Mouse (Mus musculus): ENCODE measurements around the gene Psmb5. TPM values are rescaled to one million over a fixed set of nuclear protein-coding genes. Genes with fewer than 3 reads are reported as not detected.
A peak's percentile ranks its signal among the peaks of the same experiment; 100 is the strongest.

Gene Psmb5
- polyA plus RNA-seq (2012; rRNA removed): 257 and 335 TPM in 2 replicates

DNA sequence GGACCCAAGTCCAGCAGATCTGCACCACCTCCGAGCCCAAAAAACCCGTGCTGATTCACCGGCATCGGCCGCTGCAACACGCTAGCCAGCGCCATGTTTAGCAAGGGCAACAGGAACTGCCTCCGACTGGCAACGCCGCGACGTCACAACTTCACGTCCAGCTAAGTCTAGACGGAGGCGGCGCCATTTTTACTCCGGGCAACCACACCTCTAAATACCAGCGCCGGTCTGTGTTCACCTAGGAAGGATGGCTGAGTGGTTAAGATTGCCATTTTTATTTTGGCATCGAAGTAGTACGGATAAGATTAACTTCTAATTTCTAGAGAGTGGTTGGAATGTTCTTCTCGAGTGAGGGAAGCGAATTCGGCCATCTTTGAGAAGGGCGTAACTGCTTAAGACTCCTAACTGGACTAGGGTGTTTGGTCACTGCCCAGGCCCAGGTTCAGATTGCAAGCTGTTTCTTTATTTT lies at the start of gene Psmb5:
TSS of gene Psmb5 (minus strand) at position 126 of the 469 bp plus-strand sequence.
- peak; percentile 97 for DNase-seq (ENCODE audit: low read depth)
- TF ChIP-seq POLR2A (IDR thresholded peaks at IDR 0.05; ENCODE audit: borderline replicate concordance, extremely low read depth, insufficient read depth, insufficient read length, poor library complexity, severe bottlenecking): no peak
- TF ChIP-seq CTCF (IDR thresholded peaks at IDR 0.05; ENCODE audit: borderline replicate concordance, extremely low read depth, insufficient read depth, insufficient read length): no peak

DNA sequence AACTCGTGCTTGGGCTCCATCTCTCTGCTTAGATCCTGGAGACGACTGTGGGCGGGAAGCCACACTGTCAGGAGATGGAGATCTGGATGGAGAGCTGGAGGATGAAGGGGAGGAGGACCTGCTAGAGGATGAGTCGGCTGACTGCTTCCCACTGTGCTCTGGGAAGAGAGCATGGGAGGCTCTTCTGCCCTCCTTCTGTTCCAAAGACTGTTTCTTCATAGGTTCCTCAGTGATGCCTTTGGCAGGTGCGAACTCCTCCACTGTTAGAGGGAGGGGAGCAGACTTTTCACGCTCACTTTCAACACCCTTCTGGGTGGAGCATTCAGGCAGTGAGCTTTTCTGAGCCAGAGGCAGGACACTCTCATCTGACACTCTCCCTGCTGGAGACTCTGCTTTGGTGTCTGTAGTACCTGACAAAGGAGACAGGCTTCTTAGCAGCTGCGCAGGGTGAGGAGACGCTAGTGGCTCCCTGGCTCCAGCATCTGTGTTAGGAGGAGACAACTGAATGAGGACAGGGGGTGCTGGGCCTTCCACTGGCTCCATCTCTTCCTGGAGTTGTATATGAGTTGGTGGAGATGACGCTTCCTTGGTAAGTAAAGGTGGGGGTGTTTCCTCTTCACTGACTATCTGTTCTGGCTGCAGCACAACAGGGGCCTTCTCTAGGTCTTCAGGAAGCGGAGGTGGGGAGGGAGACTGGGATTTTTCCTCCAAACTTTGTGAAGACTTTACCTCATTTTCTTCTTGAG lies 46.8 kb upstream of the Psmb5 start:
- TF ChIP-seq POLR2A (IDR thresholded peaks at IDR 0.05; ENCODE audit: borderline replicate concordance, extremely low read depth, insufficient read depth, insufficient read length, poor library complexity, severe bottlenecking) (no peak), CTCF (IDR thresholded peaks at IDR 0.05; ENCODE audit: borderline replicate concordance, extremely low read depth, insufficient read depth, insufficient read length) (no peak)
- no peak for DNase-seq (ENCODE audit: low read depth)

DNA sequence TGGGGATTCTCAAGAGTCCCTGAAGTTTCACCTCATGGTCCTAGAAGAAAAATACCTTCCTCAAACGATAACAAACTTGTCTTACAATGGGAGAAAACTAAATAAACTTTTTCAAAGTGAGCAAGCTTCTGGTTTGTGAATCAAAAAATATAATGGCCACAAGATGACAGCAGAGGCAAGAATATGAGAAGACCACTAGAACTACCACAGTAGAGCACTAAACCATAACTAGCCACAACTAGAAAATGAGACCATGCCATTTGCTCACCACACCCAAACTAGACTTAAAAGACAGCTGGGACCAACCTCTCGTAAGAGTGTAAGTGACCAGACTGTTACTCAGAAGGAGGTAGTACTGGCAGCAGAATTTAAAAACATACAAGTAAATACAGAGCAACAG lies 42.2 kb upstream of the Psmb5 start:
- no peak for DNase-seq (ENCODE audit: low read depth)
- TF ChIP-seq POLR2A (IDR thresholded peaks at IDR 0.05; ENCODE audit: borderline replicate concordance, extremely low read depth, insufficient read depth, insufficient read length, poor library complexity, severe bottlenecking) (no peak), CTCF (IDR thresholded peaks at IDR 0.05; ENCODE audit: borderline replicate concordance, extremely low read depth, insufficient read depth, insufficient read length) (no peak)

DNA sequence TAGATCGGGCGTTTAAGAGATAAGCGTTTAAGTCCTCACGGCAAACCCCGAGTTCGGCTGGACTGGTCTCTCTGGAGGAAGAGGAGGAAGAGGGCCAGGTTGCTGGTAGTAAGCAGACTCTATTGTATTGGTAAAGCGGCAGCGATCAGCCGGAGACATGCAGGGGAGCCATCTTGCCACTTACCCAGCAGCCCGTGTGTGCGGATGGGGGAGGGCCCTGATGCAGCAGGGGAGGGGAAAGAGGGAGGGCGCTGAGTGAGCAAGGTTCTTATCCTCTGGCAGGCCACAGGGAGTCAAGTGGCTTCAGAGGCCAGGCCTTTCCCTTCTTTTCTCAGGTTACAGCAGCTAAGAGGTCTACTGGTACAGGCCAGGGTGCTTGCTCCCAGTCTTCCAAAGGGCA lies 35.7 kb upstream of the Psmb5 start:
- no peak for TF ChIP-seq CTCF (IDR thresholded peaks at IDR 0.05; ENCODE audit: borderline replicate concordance, extremely low read depth, insufficient read depth, insufficient read length)
- peak; percentile 66; the same call in 1 of the 2 replicates for TF ChIP-seq POLR2A (IDR thresholded peaks at IDR 0.05; ENCODE audit: borderline replicate concordance, extremely low read depth, insufficient read depth, insufficient read length, poor library complexity, severe bottlenecking)
- peak; percentile 97 for DNase-seq (ENCODE audit: low read depth)

DNA sequence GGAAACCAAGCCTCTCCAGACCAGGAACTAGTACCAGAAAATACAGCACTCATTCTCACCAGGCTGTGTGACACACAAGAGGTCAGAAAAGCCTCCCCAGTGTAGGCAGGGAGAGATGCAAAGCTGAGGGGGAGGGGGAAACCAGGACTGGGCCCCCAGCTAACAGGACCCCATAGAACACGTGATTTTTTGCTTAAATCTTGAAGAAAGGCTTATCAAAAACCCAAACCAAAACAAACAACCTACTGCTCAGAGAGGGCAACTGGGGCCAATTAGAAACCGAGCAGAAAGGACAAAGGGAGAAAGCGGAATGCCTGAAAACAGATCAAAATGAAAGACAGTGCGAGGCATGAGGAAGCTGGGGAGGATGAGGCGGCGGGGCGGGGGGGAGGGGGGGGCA lies 35.0 kb upstream of the Psmb5 start:
- peak; percentile 47 for DNase-seq (ENCODE audit: low read depth)
- TF ChIP-seq CTCF (IDR thresholded peaks at IDR 0.05; ENCODE audit: borderline replicate concordance, extremely low read depth, insufficient read depth, insufficient read length): no peak
- TF ChIP-seq POLR2A (IDR thresholded peaks at IDR 0.05; ENCODE audit: borderline replicate concordance, extremely low read depth, insufficient read depth, insufficient read length, poor library complexity, severe bottlenecking): no peak

DNA sequence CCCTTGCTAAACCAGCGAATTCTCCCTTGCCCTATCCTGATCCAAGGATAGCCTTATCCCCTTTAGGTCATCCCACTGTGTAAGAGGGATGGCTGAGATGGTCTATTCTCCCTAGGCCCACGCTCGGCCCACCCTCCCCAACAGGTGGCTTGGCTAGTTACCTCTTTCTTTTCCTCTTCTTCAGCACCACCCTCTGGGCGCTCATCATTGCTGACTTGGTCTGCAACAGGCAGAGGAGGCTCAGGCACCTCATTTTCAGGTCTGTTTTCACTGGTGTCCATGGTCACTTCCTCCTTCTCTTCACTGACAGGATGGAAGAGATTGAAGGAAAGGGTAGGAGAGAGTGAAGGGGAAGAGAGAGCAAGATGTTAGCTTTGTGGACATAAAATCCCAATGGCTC lies 33.7 kb upstream of the Psmb5 start:
- TF ChIP-seq CTCF (IDR thresholded peaks at IDR 0.05; ENCODE audit: borderline replicate concordance, extremely low read depth, insufficient read depth, insufficient read length) (no peak), POLR2A (IDR thresholded peaks at IDR 0.05; ENCODE audit: borderline replicate concordance, extremely low read depth, insufficient read depth, insufficient read length, poor library complexity, severe bottlenecking) (no peak)
- DNase-seq (ENCODE audit: low read depth): no peak

DNA sequence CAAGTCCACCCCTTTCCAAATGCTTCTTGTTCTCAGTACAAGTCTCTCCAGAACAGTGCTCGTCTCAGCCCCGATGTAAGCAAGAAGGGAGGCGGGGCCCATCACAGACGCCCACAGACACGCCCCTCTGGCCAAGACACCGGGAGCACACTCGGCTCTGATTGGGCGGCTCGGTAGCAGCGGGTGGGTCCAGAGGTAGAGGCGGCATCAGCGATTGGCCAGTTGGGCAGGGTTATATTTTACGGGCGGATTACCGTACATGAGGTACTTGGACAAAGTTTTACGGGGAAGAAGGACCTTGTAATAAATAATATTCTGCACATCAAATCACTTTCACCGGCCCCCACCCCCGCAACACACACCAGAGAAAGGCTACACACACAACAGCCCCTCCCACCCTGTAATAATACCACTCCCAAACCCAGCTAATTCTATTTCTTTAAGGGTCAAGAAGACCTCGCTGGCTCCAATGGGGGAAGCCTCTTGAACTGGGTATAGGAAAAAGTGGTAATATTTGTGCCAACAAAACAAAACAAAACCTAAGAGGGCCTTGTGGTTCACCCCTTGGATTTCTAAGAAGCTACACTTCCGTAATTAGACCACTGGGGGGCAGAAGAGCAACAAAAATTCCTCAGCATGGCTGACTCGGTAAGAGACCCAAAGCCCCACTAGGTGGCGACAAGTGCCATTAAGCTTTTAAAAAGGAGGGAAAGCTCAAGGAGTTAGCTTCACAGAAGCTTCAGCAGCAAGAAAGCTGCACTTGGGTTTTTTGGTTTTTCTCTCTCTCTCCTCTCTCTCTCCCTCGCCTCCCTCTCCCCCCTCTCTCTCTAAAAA lies 33.0 kb upstream of the Psmb5 start:
- TF ChIP-seq POLR2A (IDR thresholded peaks at IDR 0.05; ENCODE audit: borderline replicate concordance, extremely low read depth, insufficient read depth, insufficient read length, poor library complexity, severe bottlenecking): no peak
- peak; percentile 98 for TF ChIP-seq CTCF (IDR thresholded peaks at IDR 0.05; ENCODE audit: borderline replicate concordance, extremely low read depth, insufficient read depth, insufficient read length)
- DNase-seq (ENCODE audit: low read depth): peak; percentile 97

DNA sequence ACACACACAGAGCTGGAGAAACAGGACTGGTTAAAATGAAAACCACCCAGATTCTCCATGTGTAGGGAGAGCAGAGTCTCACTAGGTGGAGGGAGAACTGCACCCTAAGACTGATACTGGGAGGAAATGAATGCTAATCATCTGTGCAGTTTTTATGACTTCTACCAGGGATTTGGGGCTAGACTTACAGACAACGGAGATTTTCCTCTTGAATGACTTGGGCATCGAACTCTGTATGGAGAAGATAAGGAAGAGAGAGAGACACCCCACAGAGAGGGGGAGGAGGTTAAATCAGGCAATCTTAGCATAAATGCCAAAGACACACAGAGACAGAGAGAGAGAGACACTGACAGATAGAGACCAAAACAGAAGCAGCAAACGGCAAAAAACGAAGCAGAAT lies 30.1 kb upstream of the Psmb5 start:
- no peak for DNase-seq (ENCODE audit: low read depth)
- TF ChIP-seq POLR2A (IDR thresholded peaks at IDR 0.05; ENCODE audit: borderline replicate concordance, extremely low read depth, insufficient read depth, insufficient read length, poor library complexity, severe bottlenecking): no peak
- TF ChIP-seq CTCF (IDR thresholded peaks at IDR 0.05; ENCODE audit: borderline replicate concordance, extremely low read depth, insufficient read depth, insufficient read length): no peak

DNA sequence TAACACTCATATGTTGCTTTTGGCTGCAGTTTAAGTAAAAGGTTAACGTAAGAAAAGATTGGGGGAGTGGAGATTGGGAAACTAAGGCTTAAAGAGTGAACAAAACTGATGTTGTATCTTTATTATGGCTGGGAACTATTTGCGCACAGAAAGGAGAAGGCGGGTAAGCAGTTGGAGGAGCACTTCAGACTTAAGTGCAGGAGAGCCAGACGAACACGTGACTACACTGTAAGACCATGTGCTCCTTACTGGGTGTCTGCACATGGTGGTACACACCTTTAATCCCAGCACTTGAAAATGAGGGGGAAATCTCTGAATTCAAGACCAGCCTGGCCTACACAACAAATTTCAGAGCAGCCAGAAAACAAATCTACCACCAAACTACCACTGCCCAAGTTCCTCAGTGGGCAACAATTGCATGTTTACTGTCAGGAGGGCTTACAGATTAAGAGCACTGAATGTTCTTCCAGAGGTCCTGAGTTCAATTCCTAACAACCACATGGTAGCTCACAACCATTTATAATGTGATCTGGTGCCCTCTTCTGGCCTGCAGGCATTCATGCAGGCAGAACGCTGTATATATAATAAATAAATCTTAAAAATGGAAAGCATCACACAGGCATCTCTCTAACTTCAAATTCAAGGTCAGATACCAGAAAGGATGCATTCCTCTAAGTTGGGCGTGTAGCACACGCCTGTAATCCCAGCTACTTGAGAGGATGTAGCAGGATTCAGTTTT lies 29.2 kb upstream of the Psmb5 start:
- no peak for DNase-seq (ENCODE audit: low read depth)
- TF ChIP-seq CTCF (IDR thresholded peaks at IDR 0.05; ENCODE audit: borderline replicate concordance, extremely low read depth, insufficient read depth, insufficient read length): no peak
- TF ChIP-seq POLR2A (IDR thresholded peaks at IDR 0.05; ENCODE audit: borderline replicate concordance, extremely low read depth, insufficient read depth, insufficient read length, poor library complexity, severe bottlenecking): no peak

DNA sequence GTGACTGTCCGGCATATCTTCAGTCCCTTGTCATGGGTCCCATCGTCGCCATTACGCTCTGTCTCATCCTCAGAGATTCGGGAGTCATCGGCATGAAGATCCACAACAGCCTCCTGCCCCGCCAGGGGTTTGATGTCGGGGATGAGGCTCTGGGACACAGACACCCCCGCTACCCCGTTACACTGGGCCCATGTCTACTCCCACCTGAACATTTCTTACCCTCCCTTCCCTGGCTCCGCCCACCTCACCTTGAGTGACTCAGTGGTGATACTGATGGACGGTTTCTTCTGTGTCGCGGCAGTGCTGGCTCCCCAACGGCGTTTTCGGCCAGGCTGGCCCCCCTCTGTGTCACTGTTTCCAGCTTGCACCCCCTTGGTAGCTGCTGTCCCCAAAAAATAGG lies 28.6 kb upstream of the Psmb5 start:
- DNase-seq (ENCODE audit: low read depth): no peak
- TF ChIP-seq POLR2A (IDR thresholded peaks at IDR 0.05; ENCODE audit: borderline replicate concordance, extremely low read depth, insufficient read depth, insufficient read length, poor library complexity, severe bottlenecking) (no peak), CTCF (IDR thresholded peaks at IDR 0.05; ENCODE audit: borderline replicate concordance, extremely low read depth, insufficient read depth, insufficient read length) (no peak)

DNA sequence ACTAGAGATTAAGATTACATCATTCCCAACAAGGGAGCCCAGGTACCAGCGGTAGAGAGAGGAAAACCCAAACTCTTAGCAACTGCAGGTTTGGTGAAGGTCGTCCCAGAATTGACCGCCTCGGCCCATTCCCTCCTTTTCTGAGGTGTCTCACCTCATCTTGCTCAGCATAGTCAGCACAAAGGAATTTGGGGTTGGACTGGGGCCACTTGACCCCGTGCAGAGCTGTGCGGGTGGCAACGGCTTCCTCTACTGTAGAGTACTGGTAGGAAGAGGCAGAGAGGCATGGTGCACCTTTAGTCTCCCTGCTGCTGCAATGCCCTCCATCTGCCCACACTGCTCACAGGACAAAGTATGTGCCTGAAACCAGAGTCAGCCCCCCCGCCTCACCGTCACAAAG lies 26.5 kb upstream of the Psmb5 start:
- no peak for DNase-seq (ENCODE audit: low read depth)
- TF ChIP-seq CTCF (IDR thresholded peaks at IDR 0.05; ENCODE audit: borderline replicate concordance, extremely low read depth, insufficient read depth, insufficient read length): no peak
- no peak for TF ChIP-seq POLR2A (IDR thresholded peaks at IDR 0.05; ENCODE audit: borderline replicate concordance, extremely low read depth, insufficient read depth, insufficient read length, poor library complexity, severe bottlenecking)
